Mouse (Mus musculus) G1E (cell line): Measurements from ENCODE around the gene Kank1.

Source experiments
- CTCF ChIP-seq: IDR thresholded peaks from 2 replicates; pipeline ENCODE4 v1.5.1; 2012; ENCODE audit warnings: low read depth, low read length, inconsistent platforms, mixed read lengths
- GATA1 ChIP-seq: IDR thresholded peaks from 2 replicates; pipeline ENCODE4 v1.6.1; 2012; ENCODE audit warnings: borderline replicate concordance, low read length, inconsistent platforms, mixed read lengths
- GATA2 ChIP-seq: IDR thresholded peaks from 2 replicates; pipeline ENCODE4 v1.6.1; 2012; ENCODE audit warnings: low read depth, low read length, inconsistent platforms, borderline replicate concordance
- POLR2AphosphoS5 ChIP-seq: IDR thresholded peaks from 2 replicates; pipeline ENCODE4 v1.6.1; 2012; ENCODE audit warnings: low read depth, low read length, inconsistent platforms; ENCODE audit not compliant: insufficient replicate concordance
- TAL1 ChIP-seq: conservative IDR thresholded peaks from 2 replicates; pipeline ENCODE4 v1.6.1; 2012; ENCODE audit warnings: low read depth, low read length, inconsistent platforms, mixed read lengths

GRCm38 (mm10) chr19:25415448-25415847 lies 178.7 kb downstream of the Kank1 start:
- TF ChIP-seq TAL1: no peak
- no peak for TF ChIP-seq CTCF
- TF ChIP-seq POLR2AphosphoS5: no peak
- no peak for TF ChIP-seq GATA1
- TF ChIP-seq GATA2: no peak
